Mouse (Mus musculus) spleen, postnatal 14 days (tissue): ENCODE measurements around the gene Gmds.

Experiments used
- DNase-seq, 2 experiments: peaks; one replicate each; pipeline ENCODE4 v3.0.0; 2021 to 2022; ENCODE audit warnings: low spot score in 2 of 2

Gmds gene

GRCm38 (mm10) chr13:31878805-31879477 lies 459.6 kb downstream of the Gmds start:
- DNase-seq: no peak

GRCm38 (mm10) chr13:31877061-31877460 lies 461.5 kb downstream of the Gmds start:
- no peak for DNase-seq

GRCm38 (mm10) chr13:31874427-31874826 lies 464.1 kb downstream of the Gmds start:
- no peak for DNase-seq

- no peak for DNase-seq
Observed at GRCm38 (mm10) chr13:31873269-31873668, 465.3 kb downstream of the Gmds start.

DNA sequence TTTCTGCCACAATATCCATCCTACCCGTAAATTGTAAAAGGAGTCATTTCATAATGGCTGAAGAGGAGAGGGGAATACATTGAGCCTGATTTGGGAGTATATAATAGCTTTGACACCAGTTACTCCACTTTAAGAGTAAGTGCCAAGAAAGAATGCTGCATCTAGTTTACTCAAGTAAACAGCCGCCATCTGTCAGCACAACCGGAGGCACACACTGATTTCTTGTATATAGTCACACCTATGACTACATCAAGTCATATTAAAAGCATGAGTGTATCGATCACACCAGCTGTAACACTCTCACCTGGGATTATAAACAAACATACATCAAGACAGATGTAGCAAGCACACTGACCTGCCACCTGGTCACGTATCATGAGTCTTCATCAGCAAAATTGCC lies 473.8 kb downstream of the Gmds start:
- no peak for DNase-seq

- no peak for DNase-seq
Observed at GRCm38 (mm10) chr13:31863461-31863860, 475.1 kb downstream of the Gmds start.

DNA sequence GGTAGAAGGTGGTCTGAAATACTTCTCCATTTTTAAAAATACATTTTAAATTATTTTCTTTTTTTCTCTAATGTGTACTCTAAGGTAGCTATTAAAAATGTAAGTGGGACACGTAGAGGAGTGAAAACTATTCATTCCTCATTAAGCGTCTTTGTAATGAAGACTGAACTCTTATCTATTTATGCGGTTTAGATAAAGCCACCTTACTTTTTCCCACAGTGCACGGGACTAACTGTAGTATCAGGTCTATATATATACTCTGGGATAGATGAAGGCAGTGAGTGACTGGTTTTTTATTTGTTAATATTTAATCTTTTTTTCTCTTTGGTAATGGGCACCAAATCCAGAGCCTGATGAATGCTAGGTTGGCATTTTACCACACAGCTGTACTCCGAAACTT lies 478.3 kb downstream of the Gmds start:
- DNase-seq: no peak

DNA sequence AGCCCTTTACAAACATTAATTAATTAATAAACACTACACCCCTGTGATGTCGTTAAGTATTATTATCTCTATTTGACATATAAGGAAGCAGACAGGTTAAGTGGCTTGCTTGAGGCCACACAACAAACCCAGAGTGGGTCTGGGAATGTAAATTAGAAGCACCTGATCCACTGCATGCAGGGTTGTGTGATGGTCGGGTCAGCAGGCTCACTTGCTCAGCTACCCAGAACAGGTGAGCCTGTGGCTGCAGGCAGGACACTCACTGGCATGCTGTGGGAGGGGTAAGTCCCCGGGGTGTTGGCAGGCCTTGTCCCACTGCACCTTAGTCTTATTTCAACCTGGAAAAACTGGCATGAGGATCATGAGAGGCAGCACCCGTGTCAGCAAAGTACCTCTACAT lies 484.5 kb downstream of the Gmds start:
- no peak for DNase-seq

- DNase-seq: no peak
Observed at GRCm38 (mm10) chr13:31853564-31853963, 485.0 kb downstream of the Gmds start.

DNA sequence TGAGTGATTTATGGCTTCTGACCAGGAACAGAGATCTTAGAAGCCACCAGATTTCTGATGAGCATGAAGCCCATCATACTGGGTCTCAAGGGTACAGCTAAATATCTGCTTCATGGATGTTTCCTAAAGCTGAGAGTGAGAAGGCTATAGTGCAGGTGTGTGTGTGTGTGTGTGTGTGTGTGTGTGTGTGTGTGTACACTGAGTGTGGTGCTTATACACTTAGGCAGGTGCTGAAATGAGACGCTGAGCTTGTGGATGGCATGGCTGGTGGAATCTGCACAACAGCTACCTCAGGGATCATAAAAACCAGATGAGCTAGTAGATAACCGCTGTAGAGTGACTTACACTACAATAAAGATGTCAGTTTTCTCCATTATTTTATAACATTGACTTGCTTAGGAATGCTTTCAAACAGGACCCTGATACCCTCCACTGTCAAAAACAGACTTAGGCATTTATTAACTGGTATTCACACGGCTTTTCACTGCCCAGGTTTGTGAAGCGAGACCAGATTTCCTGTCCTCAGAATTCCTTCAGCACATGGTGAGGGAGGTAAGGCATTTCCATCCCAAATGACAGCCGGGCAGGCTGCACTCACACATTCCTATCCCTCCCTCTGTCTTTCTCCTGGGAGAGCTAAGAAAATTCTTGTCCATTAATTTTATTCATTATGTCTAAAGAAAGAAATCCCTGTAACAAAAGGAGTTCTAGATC lies 489.1 kb downstream of the Gmds start:
- no peak for DNase-seq

DNA sequence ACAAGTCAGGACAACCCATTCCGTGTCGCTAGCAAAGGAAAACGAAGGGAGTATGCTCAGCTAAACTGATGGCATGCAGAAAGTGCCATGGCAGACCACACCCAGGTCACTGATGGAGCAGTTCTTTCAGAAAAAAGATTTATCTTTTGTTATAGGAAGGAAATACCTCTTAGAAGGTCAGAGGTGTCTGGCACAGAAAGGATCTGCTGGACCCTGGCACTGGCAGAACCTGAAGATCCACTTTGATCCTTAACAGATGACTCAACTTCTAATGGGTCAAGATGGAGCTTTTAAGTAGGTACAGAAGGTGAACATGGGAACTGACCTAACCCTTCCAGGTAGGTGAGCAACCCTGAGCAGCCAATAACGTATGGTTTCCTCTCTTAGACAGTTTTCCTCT lies 502.7 kb downstream of the Gmds start:
- DNase-seq: no peak

DNA sequence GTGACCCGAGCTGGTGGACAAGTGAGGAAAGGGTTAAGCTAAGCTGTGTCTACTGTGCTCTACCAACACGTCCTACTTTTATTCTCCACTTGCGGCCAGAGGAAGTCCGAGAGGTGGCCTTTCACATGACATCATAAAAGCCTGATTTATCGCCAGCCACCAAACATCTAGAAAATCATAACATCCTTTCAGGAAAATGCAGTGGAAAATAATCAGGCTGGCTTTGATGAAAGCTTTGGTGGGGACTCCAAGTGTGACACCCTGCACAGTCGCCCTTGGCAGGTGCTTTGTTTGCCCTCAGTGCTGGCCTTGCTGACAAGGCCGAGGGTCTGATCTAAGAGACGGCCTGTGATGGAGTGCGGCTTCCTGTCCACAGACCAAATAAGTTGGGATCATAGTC lies 508.2 kb downstream of the Gmds start:
- DNase-seq: no peak

GRCm38 (mm10) chr13:31828446-31828845 lies 510.1 kb downstream of the Gmds start:
- no peak for DNase-seq

- no peak for DNase-seq
Observed at GRCm38 (mm10) chr13:31827820-31828332, 510.7 kb downstream of the Gmds start.

GRCm38 (mm10) chr13:31827160-31827559 lies 511.4 kb downstream of the Gmds start:
- DNase-seq: no peak

- DNase-seq: no peak
Observed at GRCm38 (mm10) chr13:31825180-31825579, 513.4 kb downstream of the Gmds start.

DNA sequence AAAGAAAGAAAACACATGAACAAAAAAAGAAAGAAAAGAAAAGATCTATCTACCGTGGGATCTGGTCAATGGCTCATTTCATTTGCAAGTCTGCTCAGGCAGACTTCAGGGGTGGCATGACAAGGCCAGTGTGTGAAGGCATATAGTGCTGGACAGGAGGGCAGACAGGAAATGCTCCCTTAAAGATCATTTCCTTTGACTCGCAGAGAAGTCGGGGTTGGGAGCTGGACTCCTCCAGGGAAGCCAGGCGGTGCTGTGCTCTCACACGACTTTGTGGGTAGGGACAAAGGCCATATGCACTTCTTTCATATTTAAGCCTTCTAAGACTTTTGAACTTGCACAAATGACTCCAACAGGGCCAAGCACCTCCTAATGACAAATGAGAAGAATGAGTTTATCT lies 515.2 kb downstream of the Gmds start:
- no peak for DNase-seq

- no peak for DNase-seq
Observed at GRCm38 (mm10) chr13:31821050-31821449, 517.5 kb downstream of the Gmds start.

- DNase-seq: no peak
Observed at GRCm38 (mm10) chr13:31820587-31821017, 517.9 kb downstream of the Gmds start.

DNA sequence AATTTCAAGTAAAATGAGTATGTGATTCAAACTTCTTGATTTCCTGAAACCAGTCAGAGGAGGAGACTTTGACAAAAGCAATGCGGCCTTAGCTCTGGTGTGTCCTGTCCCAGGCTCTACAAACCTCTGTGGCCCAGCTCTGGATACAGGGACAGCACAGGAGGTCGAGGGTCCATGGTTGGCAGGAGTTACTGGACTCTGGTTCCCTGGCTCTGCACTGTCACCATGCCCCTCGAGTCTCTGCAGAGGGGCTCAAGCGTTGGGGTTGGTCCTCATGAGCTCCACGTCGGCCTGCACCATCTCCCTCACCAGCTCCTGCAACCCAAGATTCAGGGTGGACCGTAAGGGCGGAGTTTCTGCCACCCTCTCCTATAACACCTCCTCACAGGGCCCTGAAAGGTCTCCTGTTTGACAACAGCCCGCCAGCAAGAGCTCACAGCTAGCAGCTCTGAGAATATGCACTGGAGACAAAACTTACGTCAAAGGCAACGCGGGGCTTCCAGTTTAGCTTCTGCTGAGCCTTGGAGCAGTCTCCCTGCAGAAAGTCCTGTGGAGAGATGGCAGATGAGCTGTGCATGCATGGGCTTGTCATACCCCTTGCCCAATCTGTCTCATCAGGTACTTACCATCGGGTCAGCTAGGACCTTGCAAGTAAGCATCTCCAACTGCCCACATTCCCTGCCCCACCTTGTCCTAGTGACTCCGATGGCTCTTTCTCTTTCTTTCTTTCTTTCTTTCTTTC lies 518.7 kb downstream of the Gmds start:
- no peak for DNase-seq

DNA sequence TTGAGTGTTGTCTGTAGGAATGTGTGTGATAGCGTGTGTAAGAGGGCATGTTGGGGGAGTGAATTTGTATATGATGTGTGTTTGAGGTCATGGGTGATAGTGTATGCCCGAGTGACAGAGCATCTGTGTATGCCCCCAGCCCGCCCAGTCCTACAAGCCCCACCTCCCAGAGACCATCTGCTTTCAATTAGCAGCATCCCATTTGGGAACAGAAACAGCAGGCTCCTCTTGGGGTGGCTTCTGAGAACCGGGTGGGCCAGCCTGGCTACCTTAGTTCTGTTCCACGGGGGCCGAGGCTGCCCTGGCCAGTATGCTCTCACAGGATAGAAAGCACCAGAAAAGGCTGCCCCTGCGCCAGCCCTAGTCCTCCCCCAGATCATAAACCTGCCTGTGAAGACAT lies 520.2 kb downstream of the Gmds start:
- no peak for DNase-seq

DNA sequence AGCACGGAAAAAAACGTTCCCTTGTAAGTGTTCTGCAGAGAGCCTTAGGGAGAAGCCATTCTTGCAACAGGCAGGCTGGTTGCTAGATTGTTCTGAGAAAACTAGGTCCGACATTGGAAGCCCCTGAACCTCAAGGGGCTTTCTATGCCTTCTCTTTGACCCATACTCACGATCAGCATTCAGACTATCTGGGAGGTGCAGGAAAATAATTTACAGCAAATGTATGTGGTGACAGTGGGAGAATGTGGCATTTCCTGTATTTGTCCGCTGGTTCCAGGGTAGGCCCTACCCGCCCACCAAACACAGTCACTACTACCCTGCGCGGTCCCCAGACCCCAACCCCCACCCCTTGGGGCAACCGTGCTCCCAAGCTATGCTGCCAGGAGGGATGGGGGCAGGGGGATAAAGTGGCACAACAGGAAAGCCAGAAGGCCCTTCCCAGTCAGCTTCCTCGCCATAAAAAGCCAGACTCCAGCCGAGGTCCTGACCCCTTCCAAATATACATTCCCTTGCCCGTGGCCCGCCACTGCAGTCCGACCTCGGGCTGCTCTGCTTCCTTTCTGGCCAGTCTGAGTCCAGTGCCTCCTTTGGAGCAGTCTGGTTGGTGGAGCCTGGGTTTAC lies 523.0 kb downstream of the Gmds start:
- no peak for DNase-seq
